30 mouse cellular contexts compared by ENCODE assay signal in genomic region chr16:84963960-84964359, GRCm38 (mm10).
A peak's percentile ranks its signal among the peaks of the same experiment; 100 is the strongest.
DNase-seq lines count a peak whose midpoint lies in the region; ATAC-seq lines count a peak whose summit lies in the region.
"Had no signal": no experiment of that assay in that cellular context is flagged by ENCODE, and none has a peak within 500 bp of the region (broad histone marks: within the 10 kb centered on the region; RNA-seq: fewer than 3 reads in every experiment).

No protein-coding gene starts in this region.

- no peaks in the 10 kb centered on the region for H3K27me3 ChIP-seq in hindbrain, embryonic 14.5 days (ENCODE audit: control insufficient read depth, insufficient read depth, low read length)
- no peaks in the 10 kb centered on the region for H3K27me3 ChIP-seq in hindbrain, embryonic 10.5 days (ENCODE audit: insufficient read depth, poor library complexity, severe bottlenecking)
- no peaks in the 10 kb centered on the region for H3K27me3 ChIP-seq in neural tube, embryonic 14.5 days (ENCODE audit: control insufficient read depth, insufficient read depth, low read length)
- H3K27me3 ChIP-seq in neural tube, embryonic 15.5 days (replicated peaks) = no peaks in the 10 kb centered on the region
- no peaks in the 10 kb centered on the region for H3K27me3 ChIP-seq in forebrain, embryonic 16.5 days (replicated peaks; ENCODE audit: control insufficient read depth, insufficient read depth, low read length)
- H3K27me3 ChIP-seq: heart, embryonic 13.5 days; kidney, embryonic 15.5 days; limb, embryonic 15.5 days; midbrain, embryonic 15.5 days; neural tube, embryonic 12.5 days had no signal

- no peak overlapping the region for H3K9ac ChIP-seq in hindbrain, embryonic 14.5 days
- H3K9ac ChIP-seq in neural tube, embryonic 14.5 days (replicated peaks; ENCODE audit: low read depth, low read length) = no peak overlapping the region
- no peak overlapping the region for H3K9ac ChIP-seq in neural tube, embryonic 15.5 days (replicated peaks)
- no peak overlapping the region for H3K9ac ChIP-seq in forebrain, embryonic 16.5 days (replicated peaks; ENCODE audit: low read depth, low read length)
- H3K9ac ChIP-seq: heart, embryonic 13.5 days; kidney, embryonic 15.5 days; limb, embryonic 15.5 days; liver, embryonic 14.5 days; lung, embryonic 14.5 days; midbrain, embryonic 15.5 days; neural tube, embryonic 12.5 days had no signal

- 77% methylated on average over 9 of the region's 9 CpGs for WGBS in hindbrain, embryonic 14.5 days
- WGBS in hindbrain, embryonic 10.5 days = 93% methylated on average over 9 of the region's 9 CpGs
- 65% methylated on average over 9 of the region's 9 CpGs for WGBS in neural tube, embryonic 14.5 days
- WGBS in neural tube, embryonic 15.5 days = 58% methylated on average over 9 of the region's 9 CpGs
- 55% methylated on average over 9 of the region's 9 CpGs for WGBS in forebrain, embryonic 16.5 days

- H3K27ac ChIP-seq in hindbrain, embryonic 14.5 days = no peak overlapping the region
- H3K27ac ChIP-seq in hindbrain, embryonic 10.5 days = no peak overlapping the region
- no peak overlapping the region for H3K27ac ChIP-seq in neural tube, embryonic 14.5 days (ENCODE audit: low read depth, low read length)
- H3K27ac ChIP-seq in neural tube, embryonic 15.5 days (replicated peaks) = no peak overlapping the region
- no peak overlapping the region for H3K27ac ChIP-seq in forebrain, embryonic 16.5 days (ENCODE audit: low read length)
- H3K27ac ChIP-seq: gastrocnemius, adult 2 months; heart, adult 2 months; heart, embryonic 13.5 days; kidney, embryonic 15.5 days; limb, embryonic 10.5 days; limb, embryonic 15.5 days; liver, embryonic 14.5 days; midbrain, embryonic 10.5 days; midbrain, embryonic 15.5 days; neural tube, embryonic 12.5 days had no signal

- H3K36me3 ChIP-seq in hindbrain, embryonic 14.5 days (replicated peaks; ENCODE audit: control insufficient read depth, insufficient read depth) = peaks cover 69% of the 10 kb centered on the region
- peaks cover 79% of the 10 kb centered on the region for H3K36me3 ChIP-seq in hindbrain, embryonic 10.5 days
- H3K36me3 ChIP-seq in neural tube, embryonic 14.5 days (ENCODE audit: control insufficient read depth, insufficient read depth, low read length) = peaks cover 23% of the 10 kb centered on the region; the same call in 1 of the 2 replicates
- peaks cover 43% of the 10 kb centered on the region for H3K36me3 ChIP-seq in neural tube, embryonic 15.5 days
- peaks cover 31% of the 10 kb centered on the region for H3K36me3 ChIP-seq in forebrain, embryonic 16.5 days (ENCODE audit: control insufficient read depth, insufficient read depth)

- no peak overlapping the region for H3K4me3 ChIP-seq in hindbrain, embryonic 14.5 days (replicated peaks; ENCODE audit: low read length)
- no peak overlapping the region for H3K4me3 ChIP-seq in hindbrain, embryonic 10.5 days
- no peak overlapping the region for H3K4me3 ChIP-seq in neural tube, embryonic 14.5 days (ENCODE audit: low read depth, low read length)
- no peak overlapping the region for H3K4me3 ChIP-seq in neural tube, embryonic 15.5 days (replicated peaks)
- no peak overlapping the region for H3K4me3 ChIP-seq in forebrain, embryonic 16.5 days (replicated peaks; ENCODE audit: low read length)
- H3K4me3 ChIP-seq: gastrocnemius, adult 2 months; heart, adult 2 months; heart, embryonic 13.5 days; kidney, embryonic 15.5 days; limb, embryonic 10.5 days; limb, embryonic 15.5 days; midbrain, embryonic 10.5 days; midbrain, embryonic 15.5 days; neural tube, embryonic 12.5 days had no signal

- H3K4me2 ChIP-seq in hindbrain, embryonic 14.5 days (replicated peaks) = no peak overlapping the region
- H3K4me2 ChIP-seq in neural tube, embryonic 14.5 days (ENCODE audit: low read depth, low read length) = no peak overlapping the region
- H3K4me2 ChIP-seq in neural tube, embryonic 15.5 days = no peak overlapping the region
- H3K4me2 ChIP-seq in forebrain, embryonic 16.5 days (ENCODE audit: low read length) = no peak overlapping the region
- H3K4me2 ChIP-seq: heart, embryonic 13.5 days; kidney, embryonic 15.5 days; limb, embryonic 15.5 days; lung, embryonic 14.5 days; midbrain, embryonic 15.5 days; neural tube, embryonic 12.5 days had no signal

- DNase-seq in hindbrain, embryonic 14.5 days (ENCODE audit: low spot score) = no peak
- no peak for DNase-seq in hindbrain, embryonic 10.5 days (ENCODE audit: low spot score)
- no peak for DNase-seq in adrenal gland, adult 2 months
- DNase-seq: adrenal gland, adult 8-10 months; B cell, adult 2 months; cerebellum, adult 2 months; cerebellum, postnatal 25 days; gastrocnemius, adult 2 months; gastrocnemius, postnatal 36 days; heart, adult 2 months; heart, postnatal 10 days; kidney, adult 18-20 months; kidney, postnatal 25 days; lung, embryonic 14.5 days; lung, postnatal 14 days; retina, postnatal 1 day; right cerebral cortex, postnatal 14 days; thymus, postnatal 4 days had no signal

- H3K4me1 ChIP-seq in hindbrain, embryonic 14.5 days (replicated peaks; ENCODE audit: control insufficient read depth, insufficient read depth, low read length) = 0 out of 2 replicates have a peak, but pooled peaks cover 7% of the 10 kb centered on the region
- peaks cover 4% of the 10 kb centered on the region; the same call in 1 of the 2 replicates for H3K4me1 ChIP-seq in hindbrain, embryonic 10.5 days (replicated peaks)
- peaks cover 8% of the 10 kb centered on the region; the same call in 1 of the 2 replicates for H3K4me1 ChIP-seq in neural tube, embryonic 14.5 days (ENCODE audit: control insufficient read depth, insufficient read depth, low read length)
- H3K4me1 ChIP-seq in neural tube, embryonic 15.5 days = peaks cover 4% of the 10 kb centered on the region
- 0 out of 2 replicates have a peak, but pooled peaks cover 9% of the 10 kb centered on the region for H3K4me1 ChIP-seq in forebrain, embryonic 16.5 days (replicated peaks; ENCODE audit: control insufficient read depth, insufficient read depth, low read length)
- H3K4me1 ChIP-seq: heart, embryonic 13.5 days; kidney, embryonic 15.5 days; limb, embryonic 10.5 days; limb, embryonic 15.5 days; midbrain, embryonic 15.5 days; neural tube, embryonic 12.5 days had no signal

- H3K9me3 ChIP-seq in hindbrain, embryonic 14.5 days (ENCODE audit: control insufficient read depth, low read length) = no peaks in the 10 kb centered on the region
- no peaks in the 10 kb centered on the region for H3K9me3 ChIP-seq in hindbrain, embryonic 10.5 days
- H3K9me3 ChIP-seq in neural tube, embryonic 14.5 days (ENCODE audit: control insufficient read depth, low read length) = no peaks in the 10 kb centered on the region
- H3K9me3 ChIP-seq in neural tube, embryonic 15.5 days (replicated peaks) = no peaks in the 10 kb centered on the region
- no peaks in the 10 kb centered on the region for H3K9me3 ChIP-seq in forebrain, embryonic 16.5 days (ENCODE audit: control insufficient read depth, low read length)
- H3K9me3 ChIP-seq: heart, embryonic 13.5 days; kidney, embryonic 15.5 days; limb, embryonic 10.5 days; limb, embryonic 15.5 days; midbrain, embryonic 10.5 days; midbrain, embryonic 15.5 days; neural tube, embryonic 12.5 days had no signal

- ATAC-seq in hindbrain, embryonic 14.5 days (ENCODE audit: low FRiP score) = peak; percentile 67
- peak; percentile 57 for ATAC-seq in neural tube, embryonic 14.5 days (ENCODE audit: low read depth)
- no peak for ATAC-seq in neural tube, embryonic 15.5 days (ENCODE audit: low FRiP score)
- peak; percentile 60 for ATAC-seq in forebrain, embryonic 16.5 days
- ATAC-seq: activated CD4-positive, CD25-positive, alpha-beta regulatory T cell, adult 4 months; midbrain, embryonic 15.5 days had no signal
